Mouse (Mus musculus) cortical plate, adult 2 months (tissue): Measurements from ENCODE around the gene RPS10-NUDT3. TPM values are rescaled to one million over a fixed set of nuclear protein-coding genes. Genes with fewer than 3 reads are reported as not detected.
A peak's percentile ranks its signal among the peaks of the same experiment; 100 is the strongest.

Experiments
- H3K27ac ChIP-seq: fragments of 200-500 bp; 2 replicates; pipeline ENCODE4 v1.5.1; 2012; ENCODE audit warnings: low read length, control low read depth, inconsistent platforms; ENCODE audit not compliant: insufficient read depth
- H3K4me1 ChIP-seq: fragments of 200-500 bp; 2 replicates; pipeline ENCODE4 v1.6.1; 2011; ENCODE audit warnings: low read length; ENCODE audit not compliant: control insufficient read depth, insufficient read depth
- H3K4me3 ChIP-seq: fragments of 200-500 bp; 2 replicates; pipeline ENCODE4 v1.5.1; 2011; ENCODE audit warnings: mild to moderate bottlenecking, low read length, control low read depth; ENCODE audit not compliant: insufficient read depth
- CTCF ChIP-seq: fragments of 200-500 bp; IDR thresholded peaks from 2 replicates; pipeline ENCODE4 v1.5.1; 2011; ENCODE audit warnings: mild to moderate bottlenecking, control low read depth, low read length; ENCODE audit not compliant: insufficient read depth; ENCODE audit errors: extremely low read depth
- POLR2A ChIP-seq: fragments of 200-500 bp; IDR thresholded peaks from 2 replicates; pipeline ENCODE4 v1.6.1; 2011; ENCODE audit warnings: mild to moderate bottlenecking, low read length, control low read depth; ENCODE audit not compliant: insufficient read depth; ENCODE audit errors: extremely low read depth
- polyA plus RNA-seq: library from polyadenylated mRNA; depleted of rRNA; stranded (reverse); fragments of >200 nt; gene quantifications from 2 replicates; pipeline ENCODE4 v1.2.3, GENCODE M21; 2012

The RPS10-NUDT3 gene
- polyA plus RNA-seq, 1 experiment, result 0.15 TPM

DNA sequence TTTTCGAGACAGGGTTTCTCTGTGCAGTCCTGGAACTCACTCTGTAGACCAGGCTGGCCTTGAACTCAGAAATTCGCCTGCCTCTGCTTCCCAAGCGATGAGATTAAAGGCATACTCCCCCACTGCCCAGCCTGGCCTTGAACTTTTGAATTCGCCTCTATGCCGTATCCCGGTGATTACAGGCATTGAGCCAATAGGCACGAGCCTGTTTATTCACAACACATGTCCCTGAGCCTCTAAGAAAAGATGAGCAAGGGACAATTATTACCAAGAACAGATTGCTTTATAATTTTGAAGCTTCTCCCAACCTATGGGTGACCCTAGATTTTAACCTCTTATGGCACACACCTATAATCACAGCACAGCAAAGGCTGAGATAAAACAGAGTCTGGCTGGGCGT is 6.6 kb downstream of the RPS10-NUDT3 start:
- Histone ChIP-seq H3K27ac (no peak overlapping the region), H3K4me3 (no peak overlapping the region), H3K4me1 (no peaks in the 10 kb centered on the region; the same call in 1 of the 2 replicates)
- TF ChIP-seq POLR2A (no peak), CTCF (no peak)

DNA sequence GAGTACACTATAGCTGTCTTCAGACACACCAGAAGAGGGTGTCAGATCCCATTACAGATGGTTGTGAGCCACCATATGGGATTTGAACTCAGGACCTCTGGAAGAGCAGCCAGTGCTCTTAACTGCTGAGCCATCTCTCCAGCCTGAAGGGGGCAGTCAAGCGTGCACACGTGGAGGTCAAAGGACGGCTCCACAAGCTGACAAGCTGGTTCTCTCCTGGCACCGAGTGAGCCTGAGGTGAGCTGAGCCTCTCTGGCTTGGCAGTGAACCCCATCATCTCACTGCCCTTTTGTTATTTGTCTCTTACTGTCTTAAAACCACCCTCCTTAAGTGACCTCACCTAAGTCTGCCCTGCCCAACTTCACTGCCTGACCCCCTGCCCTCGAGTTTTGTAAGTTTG is 7.6 kb downstream of the RPS10-NUDT3 start:
- no peak for TF ChIP-seq CTCF
- TF ChIP-seq POLR2A, result no peak
- no peak overlapping the region for H3K27ac ChIP-seq
- no peaks in the 10 kb centered on the region; the same call in 1 of the 2 replicates for H3K4me1 ChIP-seq
- H3K4me3 ChIP-seq, result no peak overlapping the region

DNA sequence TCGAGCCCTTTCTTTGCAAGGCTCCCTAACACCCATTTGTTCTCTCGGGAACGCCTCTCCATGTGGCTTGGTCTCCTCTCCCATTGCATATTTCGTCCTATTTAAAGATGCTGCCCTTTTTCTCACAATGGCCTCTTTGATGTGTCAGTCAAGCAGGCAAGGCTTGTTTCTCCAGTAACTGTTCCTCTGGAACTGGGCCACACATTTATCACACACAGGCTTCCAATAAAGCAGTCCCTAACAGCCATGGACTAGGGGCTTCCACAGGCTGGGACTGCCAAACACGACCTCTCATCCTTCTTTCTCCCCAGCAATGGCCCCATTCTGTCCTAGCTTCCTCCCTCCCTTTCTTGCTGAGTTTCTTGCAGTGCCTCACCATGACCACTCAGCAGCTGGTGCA is 8.3 kb downstream of the RPS10-NUDT3 start:
- no peak overlapping the region; the same call in 1 of the 2 replicates for H3K27ac ChIP-seq
- H3K4me3 ChIP-seq, result no peak overlapping the region
- no peak for TF ChIP-seq POLR2A
- H3K4me1 ChIP-seq, result no peaks in the 10 kb centered on the region; the same call in 1 of the 2 replicates

DNA sequence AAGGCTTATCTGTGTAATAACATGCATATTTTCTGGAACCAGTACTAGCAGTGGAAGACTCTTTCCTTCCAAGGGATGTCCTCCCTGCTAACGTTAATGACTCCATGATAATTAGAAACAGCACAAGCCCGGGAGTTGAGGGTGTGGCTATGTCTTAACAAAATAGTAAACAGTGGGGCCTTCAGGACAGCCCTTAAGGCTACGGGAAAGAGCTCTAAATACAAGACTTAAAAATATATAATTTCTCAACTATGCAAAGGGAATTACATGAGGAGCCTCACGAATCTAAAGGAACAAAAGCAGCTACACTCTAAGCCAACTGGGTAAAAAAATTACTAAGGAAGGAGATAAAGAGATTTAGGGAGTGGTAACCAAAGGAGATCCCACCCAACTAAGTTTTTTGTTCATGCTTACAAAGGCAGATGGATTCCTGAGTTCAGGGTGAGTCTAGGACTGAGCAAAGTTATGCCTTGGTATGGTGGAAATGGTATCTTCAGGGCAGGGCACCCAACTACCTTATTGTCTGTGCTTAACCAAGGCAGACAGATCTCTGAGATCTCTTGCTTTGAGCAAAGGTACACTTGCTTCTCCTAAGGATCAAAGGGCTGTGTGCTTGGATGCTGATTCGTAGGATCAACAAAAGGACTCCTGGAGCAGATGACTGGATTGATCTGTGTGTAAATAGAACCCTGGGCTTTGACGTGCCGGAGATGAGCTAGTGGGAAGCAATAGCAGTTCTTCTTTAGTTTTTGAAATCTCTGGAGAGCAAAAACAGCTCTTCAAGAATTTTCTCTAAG is 9.4 kb downstream of the RPS10-NUDT3 start:
- peaks cover under 1% of the 10 kb centered on the region; the same call in 1 of the 2 replicates for H3K4me1 ChIP-seq
- no peak overlapping the region for H3K27ac ChIP-seq
- no peak for TF ChIP-seq CTCF
- TF ChIP-seq POLR2A, result no peak
- no peak overlapping the region for H3K4me3 ChIP-seq

GRCm38 (mm10) chr17:27623360-27624326 is 11.4 kb downstream of the RPS10-NUDT3 start, which contains the start of gene Nudt3:
TSS of gene Nudt3 (minus strand) at chr17:27623495.
- no peak for TF ChIP-seq CTCF
- TF ChIP-seq POLR2A, result peak; percentile 64; the same call in 1 of the 2 replicates
- Histone ChIP-seq H3K4me1 (peaks cover 5% of the 10 kb centered on the region; the same call in 1 of the 2 replicates), H3K4me3 (peak within 1 kb of the TSS; percentile 80), H3K27ac (peak within 1 kb of the TSS; percentile 94)

- Histone ChIP-seq H3K4me1 (peaks cover 5% of the 10 kb centered on the region; the same call in 1 of the 2 replicates), H3K4me3 (peak overlapping the region; percentile 80), H3K27ac (peak overlapping the region; percentile 88)
- TF ChIP-seq CTCF (no peak), POLR2A (no peak)
Observed at GRCm38 (mm10) chr17:27622611-27623359, 12.2 kb downstream of the RPS10-NUDT3 start.

GRCm38 (mm10) chr17:27621705-27622531 is 13.1 kb downstream of the RPS10-NUDT3 start:
- H3K4me3 ChIP-seq, result peak overlapping the region; percentile 80
- peak overlapping the region; percentile 20; the same call in 1 of the 2 replicates for H3K27ac ChIP-seq
- peaks cover 5% of the 10 kb centered on the region; the same call in 1 of the 2 replicates for H3K4me1 ChIP-seq
- TF ChIP-seq CTCF (no peak), POLR2A (no peak)

- H3K4me1 ChIP-seq, result peaks cover 5% of the 10 kb centered on the region; the same call in 1 of the 2 replicates
- TF ChIP-seq CTCF (no peak), POLR2A (no peak)
- peak overlapping the region; percentile 80 for H3K4me3 ChIP-seq
- H3K27ac ChIP-seq, result peak overlapping the region; percentile 86
Observed at GRCm38 (mm10) chr17:27621161-27621560, 13.9 kb downstream of the RPS10-NUDT3 start.

- TF ChIP-seq CTCF (no peak), POLR2A (no peak)
- H3K4me1 ChIP-seq, result peaks cover 23% of the 10 kb centered on the region
- no peak overlapping the region for H3K27ac ChIP-seq
- no peak overlapping the region for H3K4me3 ChIP-seq
Observed at GRCm38 (mm10) chr17:27615388-27615787, 19.6 kb downstream of the RPS10-NUDT3 start.
